Mouse (Mus musculus): ENCODE measurements at regions not wholly inside any gene's neighbourhood (a gene's known extent, or its start where the extent isn't known, plus 50 kb on each side); places are given as distances from the start of the nearest gene placed in this dataset.

GRCm38 (mm10) chr8:116238670-116239069 lies 266.1 kb upstream of the Dynlrb2 start:
- no peak for DNase-seq (ENCODE audit: low read depth in 1 of 2, low spot score in 2 of 2)

GRCm38 (mm10) chr8:116237561-116238100 lies 267.1 kb upstream of the Dynlrb2 start:
- DNase-seq (ENCODE audit: low read depth in 1 of 2, low spot score in 2 of 2) = no peak

DNA sequence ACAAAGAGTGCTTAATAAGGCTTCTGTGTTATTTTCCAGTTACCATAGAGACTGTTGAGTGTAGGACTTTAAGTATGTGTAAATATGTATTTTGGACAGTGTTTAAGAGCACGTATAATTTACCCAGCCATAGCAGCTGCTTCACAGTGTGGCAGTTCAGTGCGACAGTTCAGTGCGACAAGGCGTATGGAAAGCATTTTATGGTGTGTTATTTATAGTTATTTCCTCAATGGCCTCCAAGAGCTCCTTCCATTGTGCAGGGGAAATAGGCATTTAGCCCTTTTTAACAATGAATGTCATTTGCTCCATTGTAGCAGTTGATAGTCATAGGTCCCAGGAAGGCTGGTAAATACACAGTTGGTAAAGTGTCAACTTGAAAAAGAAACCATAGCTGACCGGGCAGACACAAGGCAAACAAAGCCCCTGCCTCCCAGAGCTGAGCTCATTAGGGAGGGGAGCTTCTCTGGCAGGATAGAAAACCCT lies 275.1 kb upstream of the Dynlrb2 start:
- no peak for DNase-seq (ENCODE audit: low read depth in 1 of 2, low spot score in 2 of 2)

DNA sequence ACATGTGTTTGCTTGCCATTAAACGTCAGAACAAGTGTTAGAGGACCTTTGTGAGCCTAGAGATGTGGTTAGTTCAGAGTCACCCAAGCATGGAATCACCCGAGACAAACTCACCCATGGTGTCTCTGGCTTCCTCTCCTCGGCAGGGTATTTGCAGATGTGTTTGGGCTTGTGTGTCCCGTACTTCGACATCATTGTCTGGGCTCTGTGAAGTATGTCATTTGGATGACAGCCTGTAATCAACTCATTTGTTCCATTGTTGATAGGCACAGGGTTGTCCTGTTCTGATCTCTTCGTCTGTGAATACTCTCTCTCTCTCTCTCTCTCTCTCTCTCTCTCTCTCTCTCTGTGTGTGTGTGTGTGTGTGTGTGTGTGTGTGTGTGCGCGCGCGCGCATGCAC lies 277.8 kb upstream of the Dynlrb2 start:
- no peak for DNase-seq (ENCODE audit: low read depth in 1 of 2, low spot score in 2 of 2)

DNA sequence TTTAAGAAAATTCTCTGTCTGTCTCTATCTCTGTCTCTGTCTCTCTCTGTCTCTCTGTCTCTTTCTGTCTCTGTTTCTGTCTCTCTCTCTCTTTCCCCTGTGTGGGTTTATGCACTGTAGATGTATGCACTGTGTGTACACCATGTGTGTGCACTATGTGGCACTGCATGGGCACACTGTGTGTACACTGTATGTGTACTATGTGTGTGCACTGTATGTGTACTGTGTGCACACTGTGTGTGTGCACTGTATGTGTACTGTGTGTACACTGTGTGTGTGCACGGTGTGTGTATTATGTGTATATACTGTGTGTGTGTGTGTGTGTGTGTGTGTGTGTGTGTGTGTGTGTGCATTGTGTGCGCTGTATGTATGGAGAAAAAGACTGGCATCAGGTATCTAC lies 281.5 kb upstream of the Dynlrb2 start:
- DNase-seq (ENCODE audit: low read depth in 1 of 2, low spot score in 2 of 2) = no peak

DNA sequence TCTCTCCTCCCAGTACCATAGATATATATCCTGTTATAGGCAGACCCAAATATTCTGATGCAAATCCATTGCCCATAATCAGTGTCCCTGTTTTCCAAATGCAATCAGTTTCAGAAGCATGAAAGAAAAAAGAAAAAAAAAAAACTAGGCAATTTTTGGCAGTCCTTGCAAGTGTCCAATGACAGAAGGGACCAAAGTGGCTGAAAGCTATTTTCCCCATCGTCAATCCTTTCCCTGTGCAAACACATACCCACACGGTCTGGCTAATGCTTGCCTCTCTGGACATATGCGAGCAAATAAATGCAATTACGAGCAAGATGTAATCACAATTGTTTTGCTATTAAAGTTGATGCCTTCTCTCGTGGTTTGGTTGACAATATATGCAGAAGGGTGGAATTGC lies 288.9 kb upstream of the Dynlrb2 start:
- DNase-seq (ENCODE audit: low read depth in 1 of 2, low spot score in 2 of 2) = no peak

DNA sequence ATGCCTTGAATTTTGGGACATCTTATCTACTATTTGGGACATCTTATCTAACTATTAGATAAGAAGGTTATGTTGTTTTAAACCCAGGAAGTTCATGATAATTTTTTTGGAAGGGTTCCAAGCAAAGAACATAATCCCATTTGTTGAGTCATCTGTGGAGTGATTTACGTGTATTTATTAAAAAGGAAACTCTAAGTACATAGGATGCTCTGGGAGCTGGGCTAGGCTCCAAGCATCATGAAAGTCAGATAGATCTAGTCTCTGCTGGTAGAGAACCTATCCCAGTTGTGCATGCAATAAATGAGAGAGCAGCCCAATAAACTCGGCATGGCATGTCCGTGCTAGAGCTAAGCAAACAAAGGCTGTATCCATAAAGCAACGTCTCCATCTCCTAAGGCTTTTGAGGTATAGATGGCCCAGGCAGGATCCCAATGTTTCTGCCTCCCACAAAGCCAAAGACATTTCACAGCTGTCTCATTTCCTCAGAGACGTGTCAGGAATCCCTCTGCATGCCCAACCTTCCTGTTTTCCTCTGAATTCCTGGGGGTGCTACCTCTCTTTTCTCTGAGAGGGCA lies 289.4 kb upstream of the Dynlrb2 start:
- DNase-seq (ENCODE audit: low read depth in 1 of 2, low spot score in 2 of 2) = no peak

DNA sequence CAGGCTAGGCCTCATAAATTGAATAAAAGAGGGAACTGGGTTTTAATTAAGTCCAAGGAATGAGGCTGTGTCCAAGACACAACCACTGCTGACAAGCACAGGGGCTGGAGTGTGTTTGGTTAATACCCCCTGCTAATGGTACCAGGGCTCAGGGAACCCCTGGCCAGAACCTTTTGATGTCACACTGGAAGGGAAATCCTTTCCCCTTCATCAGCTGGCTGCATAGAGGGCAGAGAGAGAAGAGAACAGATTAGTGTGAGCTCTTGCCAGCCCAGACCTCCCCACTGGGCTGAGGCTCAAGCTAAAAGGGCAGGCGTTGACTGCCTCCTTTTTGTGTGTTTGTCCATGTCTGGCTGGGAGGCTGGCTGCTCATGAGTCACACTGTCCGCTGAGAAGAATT lies 301.1 kb upstream of the Dynlrb2 start:
- no peak for DNase-seq (ENCODE audit: low read depth in 1 of 2, low spot score in 2 of 2)

- no peak for DNase-seq (ENCODE audit: low read depth in 1 of 2, low spot score in 2 of 2)
These were observed 304.2 kb upstream of the Dynlrb2 start for GRCm38 (mm10) chr8:116200459-116200999.

GRCm38 (mm10) chr8:116196623-116197184 lies 308.1 kb upstream of the Dynlrb2 start:
- DNase-seq (ENCODE audit: low read depth in 1 of 2, low spot score in 2 of 2) = no peak

GRCm38 (mm10) chr8:116192096-116192495 lies 312.7 kb upstream of the Dynlrb2 start:
- no peak for DNase-seq (ENCODE audit: low read depth in 1 of 2, low spot score in 2 of 2)

DNA sequence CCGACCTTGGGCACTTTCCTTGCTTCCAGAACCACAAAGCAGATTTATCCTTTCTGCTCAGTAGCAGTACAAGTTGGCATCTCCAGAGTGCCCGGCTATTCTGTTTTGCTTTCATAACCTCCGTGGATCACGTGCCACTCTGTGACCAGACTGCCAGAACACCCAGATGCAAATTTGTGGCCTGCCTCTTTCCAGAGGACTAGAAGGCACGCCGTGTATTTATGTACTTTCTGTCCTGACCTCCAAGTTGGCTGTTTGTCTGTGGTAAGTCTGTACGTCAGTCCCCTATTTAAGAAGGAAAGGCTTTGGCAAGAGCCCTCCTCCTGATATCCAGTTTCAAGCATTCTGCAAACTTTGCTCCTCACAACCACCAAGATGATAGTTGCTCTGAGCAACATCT lies 319.6 kb upstream of the Dynlrb2 start:
- DNase-seq (ENCODE audit: low read depth in 1 of 2, low spot score in 2 of 2) = no peak

- no peak for DNase-seq (ENCODE audit: low read depth in 1 of 2, low spot score in 2 of 2)
These were observed 320.5 kb upstream of the Dynlrb2 start for GRCm38 (mm10) chr8:116184241-116184640.

- no peak for DNase-seq (ENCODE audit: low read depth in 1 of 2, low spot score in 2 of 2)
These were observed 326.8 kb upstream of the Dynlrb2 start for GRCm38 (mm10) chr8:116177946-116178345.

- DNase-seq (ENCODE audit: low read depth in 1 of 2, low spot score in 2 of 2) = no peak
These were observed 329.9 kb upstream of the Dynlrb2 start for GRCm38 (mm10) chr8:116174891-116175290.

DNA sequence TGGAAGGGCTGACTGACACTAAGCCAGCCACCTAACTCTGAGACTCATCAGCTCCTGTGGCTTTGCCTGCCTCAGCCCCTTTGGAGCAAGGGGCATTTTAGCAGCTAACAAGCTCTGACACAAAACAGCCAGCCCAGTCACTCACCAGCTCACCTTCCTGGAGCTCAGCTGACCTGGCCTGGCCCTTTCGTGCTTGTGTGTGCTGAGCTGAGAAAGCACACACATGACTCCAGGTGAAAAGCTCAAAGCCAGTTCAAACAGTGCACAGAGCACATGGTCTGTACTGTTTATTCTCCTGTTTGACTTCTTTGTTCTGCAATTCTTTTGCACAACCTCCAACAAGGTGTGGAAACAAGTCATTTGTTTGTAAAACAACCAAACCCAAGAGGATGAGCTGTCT lies 330.8 kb upstream of the Dynlrb2 start:
- DNase-seq (ENCODE audit: low read depth in 1 of 2, low spot score in 2 of 2) = no peak

DNA sequence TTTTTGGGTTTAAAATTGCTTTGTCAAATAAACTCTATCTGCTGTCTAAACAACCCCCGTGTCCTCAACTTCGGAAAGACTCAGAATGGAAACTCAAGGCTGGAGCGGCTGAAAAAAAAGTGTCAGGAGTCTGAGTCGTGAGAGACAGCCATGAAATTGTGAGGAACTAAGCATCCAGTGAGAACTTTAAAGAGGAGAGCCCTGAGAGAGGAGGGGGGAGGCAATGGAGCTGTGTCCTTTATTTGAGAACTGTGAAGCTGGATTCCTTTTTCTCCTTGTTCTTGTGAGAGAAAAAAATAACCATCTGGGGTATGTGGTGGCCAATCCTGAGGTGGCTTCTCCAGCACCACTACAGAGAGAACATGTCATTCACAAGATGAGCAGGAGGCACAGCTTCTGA lies 336.9 kb upstream of the Dynlrb2 start:
- DNase-seq (ENCODE audit: low read depth in 1 of 2, low spot score in 2 of 2) = no peak

GRCm38 (mm10) chr8:116164989-116165299 lies 339.8 kb upstream of the Dynlrb2 start:
- DNase-seq (ENCODE audit: low read depth in 1 of 2, low spot score in 2 of 2) = no peak

GRCm38 (mm10) chr8:116164190-116164988 lies 340.4 kb upstream of the Dynlrb2 start:
- DNase-seq (ENCODE audit: low read depth in 1 of 2, low spot score in 2 of 2) = no peak

GRCm38 (mm10) chr8:116160932-116161331 lies 343.8 kb upstream of the Dynlrb2 start:
- no peak for DNase-seq (ENCODE audit: low read depth in 1 of 2, low spot score in 2 of 2)

GRCm38 (mm10) chr8:116143687-116144573 lies 360.8 kb upstream of the Dynlrb2 start:
- no peak for DNase-seq (ENCODE audit: low read depth in 1 of 2, low spot score in 2 of 2)

All from monocyte, adult 2 months (primary cell).